Mouse (Mus musculus) MEL (cell line): Measurements from ENCODE around the gene Dock4.

Experiments
- CHD2 ChIP-seq: IDR thresholded peaks from 2 replicates; pipeline ENCODE4 v1.6.1; 2011; ENCODE audit warnings: low read length, improper control_type of control experiment
- CTCF ChIP-seq, 3 experiments: IDR thresholded peaks in 2 of 3; conservative IDR thresholded peaks in 1 of 3; 2 replicates each; pipeline ENCODE4 v1.5.1; 2011 to 2012; ENCODE audit warnings: low read length in 3 of 3, low read depth in 2 of 3, mild to moderate bottlenecking in 2 of 3, improper control_type of control experiment in 1 of 3, inconsistent platforms in 1 of 3, mixed read lengths in 1 of 3, moderate library complexity in 1 of 3; ENCODE audit not compliant: control insufficient read depth in 1 of 3, insufficient read depth in 1 of 3, poor library complexity in 1 of 3, severe bottlenecking in 1 of 3
- E2F4 ChIP-seq: IDR thresholded peaks from 2 replicates; pipeline ENCODE4 v1.6.1; 2011; ENCODE audit warnings: low read depth, low read length, improper control_type of control experiment, borderline replicate concordance
- GABPA ChIP-seq: IDR thresholded peaks from 2 replicates; pipeline ENCODE4 v1.6.1; 2012; ENCODE audit warnings: low read depth, mild to moderate bottlenecking, inconsistent platforms, low read length, improper control_type of control experiment, moderate library complexity
- GATA1 ChIP-seq: IDR thresholded peaks from 2 replicates; pipeline ENCODE4 v1.6.1; 2011; ENCODE audit warnings: low read depth, low read length, improper control_type of control experiment
- MYB ChIP-seq: IDR thresholded peaks from 2 replicates; pipeline ENCODE4 v1.6.1; 2011; ENCODE audit warnings: mild to moderate bottlenecking, low read depth, low read length, improper control_type of control experiment
- NRF1 ChIP-seq: IDR thresholded peaks from 2 replicates; pipeline ENCODE4 v1.6.1; 2014; ENCODE audit warnings: low read depth, mild to moderate bottlenecking, inconsistent platforms, low read length, improper control_type of control experiment, moderate library complexity; ENCODE audit not compliant: poor library complexity, insufficient read depth, severe bottlenecking
- POLR2A ChIP-seq, 2 experiments: IDR thresholded peaks; 2 replicates each; pipeline ENCODE4 v1.6.1; 2011 to 2012; ENCODE audit warnings: low read length in 2 of 2, mild to moderate bottlenecking in 2 of 2, control low read depth in 1 of 2, improper control_type of control experiment in 1 of 2, low read depth in 1 of 2, moderate library complexity in 1 of 2; ENCODE audit not compliant: control insufficient read depth in 1 of 2, insufficient read depth in 1 of 2, poor library complexity in 1 of 2
- RAD21 ChIP-seq: IDR thresholded peaks from 2 replicates; pipeline ENCODE4 v1.6.1; 2011; ENCODE audit warnings: mild to moderate bottlenecking, low read depth, low read length, improper control_type of control experiment
- ZC3H11A ChIP-seq: IDR thresholded peaks from 2 replicates; pipeline ENCODE4 v1.6.1; 2012; ENCODE audit warnings: low read depth, mild to moderate bottlenecking, inconsistent platforms, low read length, improper control_type of control experiment

GRCm38 (mm10) chr12:40553929-40554328, 108.2 kb downstream of the Dock4 start:
- no peak for TF ChIP-seq CTCF (IDR thresholded peaks at IDR 0.05 in 2 of 3, conservative IDR thresholded peaks at IDR 0.05 in 1 of 3; ENCODE audit: control insufficient read depth in 1 of 3, insufficient read depth in 1 of 3, low read depth in 2 of 3, low read length in 3 of 3, poor library complexity in 1 of 3, severe bottlenecking in 1 of 3)
- no peak for TF ChIP-seq NRF1
- no peak for TF ChIP-seq RAD21
- no peak for TF ChIP-seq MYB
- TF ChIP-seq CHD2, result no peak
- no peak for TF ChIP-seq E2F4
- TF ChIP-seq GABPA, result no peak
- no peak for TF ChIP-seq GATA1
- no peak for TF ChIP-seq POLR2A (IDR thresholded peaks at IDR 0.05; ENCODE audit: control insufficient read depth in 1 of 2, insufficient read depth in 1 of 2, low read depth in 1 of 2, low read length in 2 of 2, poor library complexity in 1 of 2)
- no peak for TF ChIP-seq ZC3H11A
